Mouse (Mus musculus): ENCODE results near the gene Cdk9.

Gene Cdk9

GRCm38 (mm10) chr2:32710425-32710824 lies 2.5 kb downstream of the Cdk9 start:
- ATAC-seq (ENCODE audit: insufficient number of reproducible peaks, low FRiP score, low TSS enrichment): no peak

DNA sequence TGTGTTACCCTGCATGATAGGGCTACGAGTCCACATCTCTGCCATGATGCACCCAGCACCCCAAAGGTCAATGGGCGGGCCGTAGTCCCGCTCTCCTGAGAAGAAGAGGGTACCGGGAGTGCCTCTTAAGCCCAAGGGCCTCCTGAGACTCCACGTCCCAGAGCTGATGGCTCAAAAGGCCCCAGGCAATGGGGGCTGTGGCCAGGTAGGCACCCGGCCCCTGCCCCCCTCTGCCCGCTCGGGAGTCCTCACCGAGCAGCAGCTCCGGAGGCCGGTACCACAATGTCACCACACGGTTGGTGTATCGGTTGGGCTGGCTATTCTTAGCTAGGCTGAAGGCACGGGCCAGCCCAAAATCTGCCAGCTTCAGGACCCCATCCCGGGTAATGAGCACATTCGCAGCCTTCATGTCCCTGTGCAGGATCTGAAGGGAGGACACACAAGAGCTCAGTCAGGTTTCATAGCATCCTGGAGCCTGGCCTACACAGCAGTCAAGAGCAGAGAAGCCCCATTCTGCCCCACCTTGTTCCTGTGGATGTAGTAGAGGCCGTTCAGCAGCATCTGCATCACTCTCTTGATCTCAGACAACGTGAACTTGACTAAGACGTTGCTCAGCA lies 3.2 kb downstream of the Cdk9 start:
- ATAC-seq (ENCODE audit: insufficient number of reproducible peaks, low FRiP score, low TSS enrichment): no peak

GRCm38 (mm10) chr2:32708643-32709042 lies 4.2 kb downstream of the Cdk9 start:
- no peak for ATAC-seq (ENCODE audit: insufficient number of reproducible peaks, low FRiP score, low TSS enrichment)

- ATAC-seq (ENCODE audit: insufficient number of reproducible peaks, low FRiP score, low TSS enrichment): no peak
These were observed 5.9 kb downstream of the Cdk9 start for GRCm38 (mm10) chr2:32706971-32707370.

DNA sequence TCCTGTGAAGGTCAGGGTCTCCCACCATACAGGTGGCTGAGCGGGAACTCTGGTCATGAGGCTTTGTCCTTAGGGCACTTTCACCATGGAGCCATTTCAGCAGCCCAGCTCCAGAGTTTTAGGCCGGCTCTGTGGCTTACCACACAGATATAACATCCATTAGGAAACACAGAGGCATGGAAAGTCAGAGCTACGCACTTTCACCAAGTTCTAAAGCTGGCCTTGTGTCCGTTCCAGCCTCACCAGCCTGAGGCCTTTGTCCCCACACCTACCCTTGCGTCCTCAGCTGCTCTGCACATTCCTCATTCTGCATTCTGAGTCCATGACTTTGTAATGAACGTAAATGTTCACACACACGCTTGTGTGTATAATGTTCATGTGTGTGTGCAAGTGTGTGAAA lies 7.9 kb downstream of the Cdk9 start:
- no peak for ATAC-seq (ENCODE audit: insufficient number of reproducible peaks, low FRiP score, low TSS enrichment)

- no peak for ATAC-seq (ENCODE audit: insufficient number of reproducible peaks, low FRiP score, low TSS enrichment)
These were observed 8.9 kb downstream of the Cdk9 start, which contains the start of gene Fpgs for GRCm38 (mm10) chr2:32704021-32704421. TSS of gene Fpgs (minus strand) at chr2:32704145.

- no peak for ATAC-seq (ENCODE audit: insufficient number of reproducible peaks, low FRiP score, low TSS enrichment)
These were observed 9.8 kb downstream of the Cdk9 start for GRCm38 (mm10) chr2:32703046-32703445.

DNA sequence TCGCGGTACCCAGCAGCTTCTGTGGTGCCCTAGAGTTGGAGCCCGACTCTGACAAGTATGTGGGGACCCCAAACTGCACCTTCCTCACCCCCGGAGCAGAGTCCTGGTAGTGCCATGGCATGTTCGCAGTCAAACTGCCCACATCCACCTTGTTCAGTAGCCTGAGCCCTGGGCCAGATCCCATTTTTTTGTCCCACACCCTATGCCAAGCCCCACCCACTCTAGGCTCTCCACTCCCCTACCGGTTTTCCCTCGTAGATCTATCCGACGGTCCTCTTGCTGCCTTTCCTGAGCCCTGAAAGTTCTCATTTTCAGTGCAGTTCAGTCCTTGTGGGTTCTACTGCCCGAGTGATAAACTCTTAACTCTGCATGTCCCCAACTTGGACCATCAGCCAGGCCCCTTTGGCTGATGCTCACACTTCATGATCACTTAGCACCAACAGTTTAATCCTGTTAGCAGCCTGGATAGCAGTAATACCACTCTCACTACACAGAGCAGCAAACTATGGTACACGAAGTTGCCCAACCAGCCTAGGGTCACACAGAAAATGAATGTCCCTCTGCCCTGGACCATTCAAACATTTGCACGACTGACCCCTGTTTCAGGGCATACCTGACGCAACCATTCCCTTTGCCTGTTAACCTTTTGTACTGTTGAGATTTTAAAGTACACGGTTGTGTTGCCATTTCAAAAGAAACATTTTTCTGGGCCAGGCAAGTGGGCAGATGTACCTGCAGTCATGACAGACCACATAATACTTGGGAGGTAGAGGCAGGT lies 11.7 kb downstream of the Cdk9 start:
- ATAC-seq (ENCODE audit: insufficient number of reproducible peaks, low FRiP score, low TSS enrichment): no peak

GRCm38 (mm10) chr2:32699680-32700079 lies 13.2 kb downstream of the Cdk9 start:
- no peak for ATAC-seq (ENCODE audit: insufficient number of reproducible peaks, low FRiP score, low TSS enrichment)

GRCm38 (mm10) chr2:32694691-32695090 lies 18.2 kb downstream of the Cdk9 start:
- ATAC-seq (ENCODE audit: insufficient number of reproducible peaks, low FRiP score, low TSS enrichment): no peak

DNA sequence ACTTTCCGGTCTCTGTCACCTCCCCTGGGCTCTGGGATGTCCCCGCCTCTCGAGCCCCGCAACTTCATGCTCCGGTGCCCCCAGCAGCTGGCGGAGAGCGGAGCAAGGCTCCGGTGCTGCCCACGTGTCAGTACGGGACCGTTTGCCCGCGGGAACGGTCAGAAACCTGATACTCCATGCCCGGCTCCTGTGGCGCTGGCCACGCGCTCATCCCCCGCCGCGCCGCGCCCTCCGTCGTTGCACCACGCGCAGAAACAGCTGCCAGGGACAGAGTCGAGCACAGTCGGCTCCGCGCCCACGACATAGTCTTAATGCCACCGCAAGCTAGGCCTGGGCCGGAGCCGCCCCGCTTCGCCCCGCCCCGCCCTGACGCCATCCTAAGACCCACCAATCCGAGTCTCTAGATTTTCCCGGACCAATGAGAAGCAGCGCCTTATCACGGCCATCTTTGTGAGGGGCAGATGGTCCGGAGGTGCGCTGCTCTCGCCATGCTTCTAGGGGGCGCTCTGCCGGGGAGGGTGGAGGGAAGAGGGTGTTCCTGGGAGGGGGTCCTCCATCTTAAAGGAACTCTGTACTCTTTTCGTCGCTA lies 19.0 kb downstream of the Cdk9 start:
- peak; percentile 97 for ATAC-seq (ENCODE audit: insufficient number of reproducible peaks, low FRiP score, low TSS enrichment)

DNA sequence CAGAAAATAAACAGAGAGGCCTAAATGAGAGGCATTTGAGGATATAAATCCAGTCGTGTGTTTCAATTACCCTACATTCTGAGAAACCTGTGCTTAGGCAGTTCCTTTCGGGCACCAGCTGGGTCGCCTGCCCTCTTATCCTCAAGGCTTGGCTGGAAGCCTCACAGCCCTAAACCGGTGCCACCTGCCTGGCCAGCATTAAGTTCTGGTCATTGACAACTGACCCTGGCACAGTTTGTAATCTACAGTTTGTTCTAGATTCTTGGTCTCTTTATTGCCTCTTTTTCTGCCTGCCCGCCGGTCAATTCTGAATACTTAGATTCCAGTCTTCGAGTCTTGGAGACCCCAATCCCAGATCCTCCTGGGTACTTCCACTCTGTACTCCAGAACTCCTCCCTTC lies 19.6 kb downstream of the Cdk9 start:
- no peak for ATAC-seq (ENCODE audit: insufficient number of reproducible peaks, low FRiP score, low TSS enrichment)

GRCm38 (mm10) chr2:32692496-32692895 lies 20.4 kb downstream of the Cdk9 start:
- no peak for ATAC-seq (ENCODE audit: insufficient number of reproducible peaks, low FRiP score, low TSS enrichment)

GRCm38 (mm10) chr2:32691041-32691440 lies 21.8 kb downstream of the Cdk9 start:
- ATAC-seq (ENCODE audit: insufficient number of reproducible peaks, low FRiP score, low TSS enrichment): no peak

- ATAC-seq (ENCODE audit: insufficient number of reproducible peaks, low FRiP score, low TSS enrichment): peak; percentile 37; the same call in 1 of the 2 replicates
These were observed 23.5 kb downstream of the Cdk9 start for GRCm38 (mm10) chr2:32689420-32689819.

DNA sequence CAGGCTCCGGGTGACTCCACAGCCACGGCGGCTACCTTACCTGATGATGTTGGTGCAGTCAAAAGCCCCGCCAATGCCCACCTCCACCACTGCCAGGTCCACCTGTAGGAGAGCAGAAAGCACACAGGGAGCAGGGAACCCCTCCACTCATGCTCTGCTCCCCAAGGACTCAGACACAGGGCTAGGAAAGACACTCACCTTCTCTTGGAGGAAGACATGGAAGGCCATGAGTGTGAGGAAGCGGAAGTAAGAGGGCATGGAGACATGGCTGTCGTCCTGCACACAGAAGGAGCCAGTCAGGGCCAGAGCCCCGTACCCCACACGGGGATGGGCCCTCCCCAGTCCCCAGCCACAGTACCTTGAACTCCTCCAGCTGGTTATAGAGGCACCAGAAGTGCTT lies 25.3 kb downstream of the Cdk9 start:
- ATAC-seq (ENCODE audit: insufficient number of reproducible peaks, low FRiP score, low TSS enrichment): no peak

DNA sequence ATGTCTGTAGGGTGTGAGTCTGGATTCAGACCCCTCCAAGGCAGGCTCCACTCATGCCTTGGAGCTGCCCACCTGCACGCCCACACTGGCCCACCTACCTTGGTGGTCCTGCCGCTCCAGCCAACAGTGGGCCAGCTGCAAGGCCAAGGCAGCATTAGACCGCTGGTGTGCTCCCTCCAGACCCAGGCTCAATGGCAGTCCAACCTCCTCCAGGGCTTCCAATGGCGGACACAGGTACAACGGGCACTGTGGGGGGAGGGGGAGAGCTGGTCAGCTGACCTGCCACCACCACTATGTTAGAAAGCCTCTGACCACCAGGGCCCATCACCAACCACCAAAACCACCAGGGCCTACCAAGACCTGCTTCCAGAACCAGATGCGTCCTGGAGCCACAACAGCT lies 26.2 kb downstream of the Cdk9 start:
- no peak for ATAC-seq (ENCODE audit: insufficient number of reproducible peaks, low FRiP score, low TSS enrichment)

DNA sequence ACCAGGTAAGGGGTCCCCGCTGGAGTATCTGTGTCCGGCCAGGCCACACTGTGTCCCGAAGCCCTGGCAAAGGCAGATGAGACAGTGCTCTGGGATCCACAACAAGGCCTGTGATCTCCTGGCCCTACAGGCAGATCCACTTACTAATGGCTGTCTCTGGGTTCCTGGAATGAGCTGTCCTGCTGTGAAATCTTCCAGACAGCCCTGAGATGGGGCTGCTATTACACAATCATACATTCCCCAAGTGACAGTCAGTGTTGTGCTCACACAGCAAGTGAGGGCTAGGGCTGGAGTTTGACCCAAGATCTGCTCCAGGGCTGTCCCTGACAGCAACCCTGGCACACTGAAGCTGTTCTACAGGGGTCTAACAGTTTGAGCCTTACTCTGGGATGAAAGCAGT lies 27.1 kb downstream of the Cdk9 start:
- no peak for ATAC-seq (ENCODE audit: insufficient number of reproducible peaks, low FRiP score, low TSS enrichment)

GRCm38 (mm10) chr2:32684681-32685428 lies 28.0 kb downstream of the Cdk9 start:
- ATAC-seq (ENCODE audit: insufficient number of reproducible peaks, low FRiP score, low TSS enrichment): no peak

GRCm38 (mm10) chr2:32683701-32684100 lies 29.2 kb downstream of the Cdk9 start:
- no peak for ATAC-seq (ENCODE audit: insufficient number of reproducible peaks, low FRiP score, low TSS enrichment)
